Mouse (Mus musculus): ENCODE measurements around the gene Mtmr6.

Gene Mtmr6

GRCm38 (mm10) chr14:60264990-60265876, at the start of gene Mtmr6:
Gene Mtmr6, plus strand, starts transcription at chr14:60265228.
- POLR2A ChIA-PET = interaction anchor here in 3 of 4 experiments (0.7 to 4.5 kb wide), 17 partner anchors 9 to 907 kb away, joined by 3 to 62 read pairs (median 4); partner anchors contain the start of genes Gm49336 (in 3 of the 3), Nupl1 (in 3 of the 3), Cab39l (in 1 of the 3) and Setdb2 (in 1 of the 3)
- CTCF ChIA-PET = interaction anchor here (0.5 to 1.3 kb wide), 25 partner anchors 8 to 1074 kb away, joined by 3 to 15 read pairs (median 3); partner anchors contain the start of genes Gm49336 (in 2 of the 4) and Nupl1 (in 2 of the 4)

- ChIA-PET POLR2A (interaction anchor here in 1 of 4 experiments (1.0 to 2.2 kb wide), 3 partner anchors 9 to 34 kb away, joined by 3 to 9 read pairs (median 4); partner anchors contain the start of genes Gm49336 and Nupl1), CTCF (no interaction called here)
These were observed 48.9 kb upstream of the Mtmr6 start for GRCm38 (mm10) chr14:60216125-60216524.

- CTCF ChIA-PET = interaction anchor here in 2 of 4 experiments (0.7 to 0.8 kb wide), 2 partner anchors 201 to 412 kb away, joined by 3 read pairs; no protein-coding TSS in a partner anchor
- POLR2A ChIA-PET = interaction anchor here in 3 of 4 experiments (0.6 to 2.2 kb wide), 9 partner anchors 8 to 91 kb away, joined by 3 to 9 read pairs (median 3); partner anchors contain the start of genes Gm49336 (in 2 of the 3) and Nupl1 (in 2 of the 3)
These were observed 47.4 kb upstream of the Mtmr6 start for GRCm38 (mm10) chr14:60217616-60218015.

GRCm38 (mm10) chr14:60219886-60220285, 45.1 kb upstream of the Mtmr6 start:
- ChIA-PET POLR2A (interaction anchor here in 1 of 4 experiments (1.3 kb wide), 1 partner anchor 45 kb away, joined by 3 read pairs; the partner anchor contains the start of gene Mtmr6), CTCF (no interaction called here)

- ChIA-PET CTCF (interaction anchor here in 2 of 4 experiments (0.6 to 0.7 kb wide), 2 partner anchors 215 to 629 kb away, joined by 3 read pairs; no protein-coding TSS in a partner anchor), POLR2A (interaction anchor here in 3 of 4 experiments (0.7 to 3.0 kb wide), 6 partner anchors 11 to 473 kb away, joined by 3 to 27 read pairs (median 4); partner anchors contain the start of genes Gm49336 (in 1 of the 3), Mtmr6 (in 1 of the 3) and Nupl1 (in 1 of the 3))
These were observed 26.5 kb upstream of the Mtmr6 start for GRCm38 (mm10) chr14:60238551-60238950.

GRCm38 (mm10) chr14:60250366-60250765, 14.7 kb upstream of the Mtmr6 start:
- ChIA-PET POLR2A (interaction anchor here in 3 of 4 experiments (0.6 to 5.9 kb wide), 15 partner anchors 8 to 239 kb away, joined by 3 to 62 read pairs (median 5); partner anchors contain the start of gene Mtmr6 (in 3 of the 3)), CTCF (interaction anchor here in 2 of 4 experiments (1.4 to 2.0 kb wide), 1 partner anchor 15 kb away, joined by 5 to 7 read pairs; the partner anchor contains the start of gene Mtmr6 (in 2 of the 2))

GRCm38 (mm10) chr14:60250879-60251278, 14.1 kb upstream of the Mtmr6 start:
- CTCF ChIA-PET = interaction anchor here in 2 of 4 experiments (1.4 to 2.0 kb wide), 1 partner anchor 14 kb away, joined by 5 to 7 read pairs; the partner anchor contains the start of gene Mtmr6 (in 2 of the 2)
- POLR2A ChIA-PET = interaction anchor here in 3 of 4 experiments (0.6 to 5.9 kb wide), 15 partner anchors 9 to 74 kb away, joined by 3 to 62 read pairs (median 4); partner anchors contain the start of gene Mtmr6 (in 3 of the 3)

- ChIA-PET POLR2A (interaction anchor here in 3 of 4 experiments (0.6 to 5.9 kb wide), 14 partner anchors 10 to 36 kb away, joined by 3 to 62 read pairs (median 6); partner anchors contain the start of gene Mtmr6 (in 3 of the 3)), CTCF (interaction anchor here in 3 of 4 experiments (0.6 to 2.0 kb wide), 2 partner anchors 13 to 483 kb away, joined by 5 to 9 read pairs (median 7); partner anchors contain the start of gene Mtmr6 (in 2 of the 3))
These were observed 13.6 kb upstream of the Mtmr6 start, which contains the start of the genes Nupl1 and Gm49336 for GRCm38 (mm10) chr14:60251281-60252003. Gene Nupl1, minus strand, starts transcription at chr14:60251431. Gene Gm49336, minus strand, starts transcription at chr14:60251507.

- ChIA-PET CTCF (interaction anchor here in 1 of 4 experiments (0.6 to 0.9 kb wide), 2 partner anchors 12 to 483 kb away, joined by 3 to 9 read pairs; partner anchors contain the start of gene Mtmr6), POLR2A (interaction anchor here in 3 of 4 experiments (0.6 to 5.9 kb wide), 8 partner anchors 10 to 1192 kb away, joined by 3 to 62 read pairs (median 6); partner anchors contain the start of gene Mtmr6 (in 3 of the 3))
These were observed 12.7 kb upstream of the Mtmr6 start for GRCm38 (mm10) chr14:60252004-60253000.

- ChIA-PET CTCF (no interaction called here), POLR2A (interaction anchor here in 3 of 4 experiments (1.6 to 5.9 kb wide), 4 partner anchors 9 to 12 kb away, joined by 8 to 62 read pairs (median 12); partner anchors contain the start of gene Mtmr6 (in 3 of the 3))
These were observed 11.6 kb upstream of the Mtmr6 start for GRCm38 (mm10) chr14:60253466-60253865.

GRCm38 (mm10) chr14:60254774-60255173, 10.3 kb upstream of the Mtmr6 start:
- POLR2A ChIA-PET = interaction anchor here in 2 of 4 experiments (0.5 to 5.9 kb wide), 4 partner anchors 9 to 1423 kb away, joined by 3 to 62 read pairs (median 7); partner anchors contain the start of gene Mtmr6 (in 2 of the 2)
- CTCF ChIA-PET = no interaction called here

GRCm38 (mm10) chr14:60256356-60256755, 8.7 kb upstream of the Mtmr6 start:
- ChIA-PET CTCF (interaction anchor here (0.7 to 1.3 kb wide), 5 partner anchors 8 to 515 kb away, joined by 3 to 15 read pairs (median 3); partner anchors contain the start of gene Mtmr6 (in 4 of the 4)), POLR2A (interaction anchor here in 3 of 4 experiments (0.5 to 1.8 kb wide), 7 partner anchors 8 to 507 kb away, joined by 3 to 16 read pairs (median 3); partner anchors contain the start of gene Mtmr6 (in 3 of the 3))

GRCm38 (mm10) chr14:60257101-60257500, 7.9 kb upstream of the Mtmr6 start:
- ChIA-PET POLR2A (interaction anchor here (0.6 to 1.8 kb wide), 5 partner anchors 8 to 437 kb away, joined by 3 to 16 read pairs (median 3); partner anchors contain the start of gene Mtmr6 (in 3 of the 4)), CTCF (interaction anchor here in 2 of 4 experiments (1.2 to 1.3 kb wide), 2 partner anchors 8 kb away, joined by 9 to 15 read pairs; partner anchors contain the start of gene Mtmr6 (in 2 of the 2))

- POLR2A ChIA-PET = no interaction called here
- CTCF ChIA-PET = no interaction called here
These were observed 7.2 kb upstream of the Mtmr6 start for GRCm38 (mm10) chr14:60257851-60258250.

- POLR2A ChIA-PET = interaction anchor here in 3 of 4 experiments (1.2 to 4.5 kb wide), 8 partner anchors 9 to 442 kb away, joined by 3 to 62 read pairs (median 4); partner anchors contain the start of genes Gm49336 (in 2 of the 3) and Nupl1 (in 2 of the 3)
- CTCF ChIA-PET = no interaction called here
These were observed 2.7 kb upstream of the Mtmr6 start for GRCm38 (mm10) chr14:60262316-60262715.

- POLR2A ChIA-PET = no interaction called here
- CTCF ChIA-PET = no interaction called here
These were observed 4.3 kb downstream of the Mtmr6 start for GRCm38 (mm10) chr14:60269333-60269732.

Data from embryonic stem cell, embryonic (primary cell).